Mouse (Mus musculus): Measurements from ENCODE around the gene Ms4a4d. TPM values are rescaled to one million over a fixed set of nuclear protein-coding genes. Genes with fewer than 3 reads are reported as not detected.
"Not testable (repeated sequence)": the region's sequence is repeated elsewhere in the genome, so short reads cannot be mapped to it uniquely, and the experiment has no call there.

The Ms4a4d gene
- total and polyA plus RNA-seq, 2 experiments from 2014 or later, result not detected

DNA sequence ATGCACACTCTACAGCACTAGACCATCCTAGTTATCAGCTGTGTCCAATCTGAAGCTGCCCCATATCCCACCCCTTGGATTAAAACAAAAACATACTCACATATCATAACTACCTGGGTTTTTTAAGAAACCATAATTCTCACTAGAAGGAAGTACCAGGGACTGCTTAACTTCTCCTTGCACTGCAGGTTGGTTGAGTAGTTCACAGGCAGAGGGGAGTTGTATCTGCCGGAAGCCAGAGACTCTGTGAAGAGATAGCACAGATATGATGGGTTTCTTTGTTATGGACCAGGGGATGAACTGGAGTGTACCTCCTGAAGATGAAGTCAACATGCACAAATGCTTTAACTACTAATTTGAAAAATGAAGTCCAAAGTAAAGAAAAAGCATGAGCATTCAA lies 35.8 kb upstream of the Ms4a4d start:
- Histone ChIP-seq H3K27ac (ENCODE audit: low read depth, low read length) (no peak overlapping the region), H3K9me3 (ENCODE audit: low read length) (no peaks in the 10 kb centered on the region), H3K36me3 (ENCODE audit: insufficient read depth, low read length) (no peaks in the 10 kb centered on the region), H3K4me3 (ENCODE audit: low read depth, low read length) (no peak overlapping the region), H3K4me2 (ENCODE audit: low read depth, low read length, poor library complexity, severe bottlenecking) (no peak overlapping the region), H3K4me1 (ENCODE audit: insufficient read depth, low read length) (no peaks in the 10 kb centered on the region), H3K9ac (replicated peaks; ENCODE audit: low read length, poor library complexity, severe bottlenecking) (no peak overlapping the region), H3K27me3 (ENCODE audit: insufficient read depth, low read length) (no peaks in the 10 kb centered on the region)
- 92% methylated on average over 1 of the region's 1 CpGs for WGBS
- DNase-seq (ENCODE audit: low spot score), result no peak
- no peak for TF ChIP-seq CTCF (IDR thresholded peaks at IDR 0.05)
- no peak for ATAC-seq (ENCODE audit: low FRiP score)

DNA sequence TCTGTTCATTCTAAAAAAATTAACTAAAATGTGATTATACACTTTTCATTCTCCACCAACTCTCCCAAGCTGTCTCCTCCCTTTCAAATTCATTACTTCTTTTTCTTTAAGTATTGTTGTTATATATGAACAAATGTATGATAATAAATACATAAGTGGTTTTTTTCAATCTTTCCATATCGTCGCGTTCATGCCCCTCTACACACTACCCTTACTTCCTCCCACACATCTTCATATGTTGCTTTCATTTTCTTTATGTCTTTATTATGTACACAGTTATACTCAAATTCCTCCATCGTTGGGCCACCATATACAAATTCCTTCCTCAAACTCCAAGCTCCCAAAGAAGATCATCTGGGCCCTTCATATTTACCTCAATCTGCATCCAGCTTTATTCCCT lies 35.3 kb upstream of the Ms4a4d start:
- ATAC-seq (ENCODE audit: low FRiP score) (no peak), DNase-seq (ENCODE audit: low spot score) (no peak)
- WGBS, result 87% methylated on average over 4 of the region's 4 CpGs
- no peak overlapping the region for H3K4me3 ChIP-seq (ENCODE audit: low read depth, low read length)
- no peak overlapping the region for H3K9ac ChIP-seq (replicated peaks; ENCODE audit: low read length, poor library complexity, severe bottlenecking)
- no peak overlapping the region for H3K27ac ChIP-seq (ENCODE audit: low read depth, low read length)
- no peak for TF ChIP-seq CTCF (IDR thresholded peaks at IDR 0.05)
- H3K27me3 ChIP-seq (ENCODE audit: insufficient read depth, low read length), result no peaks in the 10 kb centered on the region
- no peaks in the 10 kb centered on the region for H3K9me3 ChIP-seq (ENCODE audit: low read length)
- H3K4me1 ChIP-seq (ENCODE audit: insufficient read depth, low read length), result no peaks in the 10 kb centered on the region
- H3K36me3 ChIP-seq (ENCODE audit: insufficient read depth, low read length), result no peaks in the 10 kb centered on the region
- no peak overlapping the region for H3K4me2 ChIP-seq (ENCODE audit: low read depth, low read length, poor library complexity, severe bottlenecking)

DNA sequence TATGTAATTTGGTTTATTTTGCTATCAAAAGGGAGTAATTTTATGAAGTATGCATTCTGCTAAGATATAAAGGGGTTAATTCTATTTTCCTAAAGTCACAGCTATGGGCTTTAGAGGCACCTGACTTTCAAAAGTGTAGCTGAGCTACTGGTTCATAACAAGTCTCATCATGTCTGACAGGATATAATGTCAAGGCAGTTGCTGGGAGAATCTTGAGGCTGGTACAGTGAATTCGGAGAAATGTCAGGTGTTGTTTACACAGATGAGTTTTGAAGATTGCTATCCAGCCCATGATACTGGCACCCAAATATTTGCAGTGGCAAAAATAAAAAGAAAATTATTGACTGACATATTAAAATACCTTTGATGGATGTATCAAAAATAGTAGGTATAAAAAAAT lies 31.7 kb upstream of the Ms4a4d start:
- H3K36me3 ChIP-seq (ENCODE audit: insufficient read depth, low read length), result no peaks in the 10 kb centered on the region
- no peak overlapping the region for H3K4me2 ChIP-seq (ENCODE audit: low read depth, low read length, poor library complexity, severe bottlenecking)
- no peaks in the 10 kb centered on the region for H3K4me1 ChIP-seq (ENCODE audit: insufficient read depth, low read length)
- no peak for TF ChIP-seq CTCF (IDR thresholded peaks at IDR 0.05)
- WGBS, result 89% methylated on average over 1 of the region's 1 CpGs
- ATAC-seq (ENCODE audit: low FRiP score) (no peak), DNase-seq (ENCODE audit: low spot score) (no peak)
- no peak overlapping the region for H3K4me3 ChIP-seq (ENCODE audit: low read depth, low read length)
- no peak overlapping the region for H3K9ac ChIP-seq (replicated peaks; ENCODE audit: low read length, poor library complexity, severe bottlenecking)
- H3K9me3 ChIP-seq (ENCODE audit: low read length), result no peaks in the 10 kb centered on the region
- H3K27me3 ChIP-seq (ENCODE audit: insufficient read depth, low read length), result no peaks in the 10 kb centered on the region
- H3K27ac ChIP-seq (ENCODE audit: low read depth, low read length), result no peak overlapping the region

DNA sequence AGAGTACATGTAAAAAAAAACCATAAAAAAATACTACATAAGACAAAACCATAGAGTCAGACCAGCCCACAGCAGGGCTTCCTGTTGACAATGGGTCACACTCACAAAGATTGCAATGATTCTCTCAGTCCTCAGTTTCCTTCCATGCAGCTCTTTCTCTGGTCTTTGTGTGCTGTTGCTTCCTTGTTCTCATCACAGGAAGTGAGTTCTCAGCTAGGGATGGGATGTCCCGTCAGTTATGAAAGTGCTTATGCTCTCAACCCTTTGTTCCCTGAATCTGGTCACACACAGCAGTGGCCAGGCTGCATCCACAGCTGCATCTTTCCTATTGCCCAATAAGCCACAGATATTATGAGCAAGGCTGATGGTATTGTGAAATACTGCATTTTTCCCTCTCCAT lies 23.1 kb upstream of the Ms4a4d start:
- Histone ChIP-seq H3K4me2 (ENCODE audit: low read depth, low read length, poor library complexity, severe bottlenecking) (no peak overlapping the region), H3K27me3 (ENCODE audit: insufficient read depth, low read length) (no peaks in the 10 kb centered on the region), H3K4me1 (ENCODE audit: insufficient read depth, low read length) (no peaks in the 10 kb centered on the region), H3K9me3 (ENCODE audit: low read length) (no peaks in the 10 kb centered on the region), H3K36me3 (ENCODE audit: insufficient read depth, low read length) (no peaks in the 10 kb centered on the region), H3K9ac (replicated peaks; ENCODE audit: low read length, poor library complexity, severe bottlenecking) (no peak overlapping the region), H3K4me3 (ENCODE audit: low read depth, low read length) (no peak overlapping the region), H3K27ac (ENCODE audit: low read depth, low read length) (no peak overlapping the region)
- WGBS, result 50% methylated on average over 1 of the region's 1 CpGs
- no peak for DNase-seq (ENCODE audit: low spot score)
- no peak for TF ChIP-seq CTCF (IDR thresholded peaks at IDR 0.05)
- ATAC-seq (ENCODE audit: low FRiP score), result no peak

DNA sequence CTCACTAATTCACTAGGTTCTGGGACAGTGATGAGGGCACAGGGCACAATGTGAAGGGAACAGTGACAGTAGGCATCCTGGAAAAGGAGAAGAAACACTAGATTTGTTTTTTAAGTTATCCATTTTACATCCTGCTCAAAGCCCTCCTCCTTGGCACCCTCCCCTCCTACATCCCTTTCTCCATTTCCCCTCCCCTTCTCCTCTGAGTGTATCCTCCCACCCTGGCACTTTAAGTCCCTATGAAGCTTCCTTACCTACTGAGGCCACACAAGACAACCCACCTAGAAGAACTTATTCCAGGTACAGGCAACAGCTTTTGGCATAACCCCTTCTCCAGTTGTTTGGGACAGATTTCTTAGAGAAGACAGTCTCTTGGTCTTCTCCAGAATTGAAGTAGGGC lies 20.4 kb upstream of the Ms4a4d start, which contains the start of gene Ms4a6b:
Gene Ms4a6b, plus strand, starts transcription at position 267 of the 400 bp plus-strand sequence.
- no peaks in the 10 kb centered on the region for H3K27me3 ChIP-seq (ENCODE audit: insufficient read depth, low read length)
- H3K36me3 ChIP-seq (ENCODE audit: insufficient read depth, low read length), result no peaks in the 10 kb centered on the region
- H3K9me3 ChIP-seq (ENCODE audit: low read length), result no peaks in the 10 kb centered on the region
- ATAC-seq (ENCODE audit: low FRiP score) (no peak), DNase-seq (ENCODE audit: low spot score) (no peak)
- TF ChIP-seq CTCF (IDR thresholded peaks at IDR 0.05), result no peak
- no peaks in the 10 kb centered on the region for H3K4me1 ChIP-seq (ENCODE audit: insufficient read depth, low read length)
- H3K4me2 ChIP-seq (ENCODE audit: low read depth, low read length, poor library complexity, severe bottlenecking), result no peak within 1 kb of the TSS
- H3K27ac ChIP-seq (ENCODE audit: low read depth, low read length), result no peak within 1 kb of the TSS
- no peak within 1 kb of the TSS for H3K4me3 ChIP-seq (ENCODE audit: low read depth, low read length)
- H3K9ac ChIP-seq (replicated peaks; ENCODE audit: low read length, poor library complexity, severe bottlenecking), result no peak within 1 kb of the TSS

DNA sequence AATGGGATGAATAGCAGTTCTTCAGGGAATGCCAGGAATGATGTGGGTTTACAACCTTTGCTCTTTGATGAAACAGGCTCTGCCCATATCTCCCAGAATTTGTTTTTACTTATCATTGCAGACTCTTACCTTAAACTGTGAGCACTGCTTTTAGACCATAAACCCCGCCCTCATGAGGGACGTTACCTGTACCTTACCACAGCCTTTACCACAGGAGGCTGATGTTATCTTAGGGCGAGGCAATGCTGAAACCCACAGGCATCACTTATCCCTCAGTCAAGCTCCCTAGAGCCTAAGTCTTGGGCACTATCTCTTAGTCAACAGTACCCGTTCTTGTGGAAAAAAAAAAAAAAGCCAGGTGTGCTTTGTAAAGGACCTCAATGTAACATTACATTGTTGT lies 19.8 kb upstream of the Ms4a4d start:
- no peaks in the 10 kb centered on the region for H3K9me3 ChIP-seq (ENCODE audit: low read length)
- DNase-seq (ENCODE audit: low spot score) (no peak), ATAC-seq (ENCODE audit: low FRiP score) (no peak)
- no peaks in the 10 kb centered on the region for H3K36me3 ChIP-seq (ENCODE audit: insufficient read depth, low read length)
- no peaks in the 10 kb centered on the region for H3K4me1 ChIP-seq (ENCODE audit: insufficient read depth, low read length)
- no peak overlapping the region for H3K4me3 ChIP-seq (ENCODE audit: low read depth, low read length)
- H3K4me2 ChIP-seq (ENCODE audit: low read depth, low read length, poor library complexity, severe bottlenecking), result no peak overlapping the region
- H3K27me3 ChIP-seq (ENCODE audit: insufficient read depth, low read length), result no peaks in the 10 kb centered on the region
- H3K27ac ChIP-seq (ENCODE audit: low read depth, low read length), result no peak overlapping the region
- no peak for TF ChIP-seq CTCF (IDR thresholded peaks at IDR 0.05)
- no peak overlapping the region for H3K9ac ChIP-seq (replicated peaks; ENCODE audit: low read length, poor library complexity, severe bottlenecking)
- WGBS, result 76% methylated on average over 4 of the region's 4 CpGs

DNA sequence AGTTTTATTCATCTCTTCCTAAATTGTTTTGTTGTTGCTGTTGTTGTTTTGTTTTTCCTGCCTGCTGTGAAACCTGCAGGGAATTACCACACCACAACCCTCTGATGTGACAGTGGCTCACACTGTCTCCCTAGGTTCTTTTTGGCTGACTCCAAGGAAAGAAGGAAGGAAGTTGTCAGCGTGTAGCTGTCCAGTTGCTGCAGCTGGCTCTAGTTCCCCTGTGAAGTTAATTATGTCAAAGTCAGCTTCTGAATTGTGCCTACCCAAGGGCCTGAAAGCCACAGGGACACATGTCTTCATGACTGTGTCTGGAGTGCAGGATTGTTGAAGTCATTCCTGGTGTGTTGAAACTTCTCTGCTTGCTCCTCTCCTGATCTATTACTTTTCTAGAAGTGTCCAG lies 19.2 kb upstream of the Ms4a4d start:
- not testable (repeated sequence) for ATAC-seq (ENCODE audit: low FRiP score); H3K4me3 ChIP-seq (ENCODE audit: low read depth, low read length); H3K36me3 ChIP-seq (ENCODE audit: insufficient read depth, low read length); H3K27ac ChIP-seq (ENCODE audit: low read depth, low read length); H3K9me3 ChIP-seq (ENCODE audit: low read length); H3K9ac ChIP-seq (replicated peaks; ENCODE audit: low read length, poor library complexity, severe bottlenecking); H3K27me3 ChIP-seq (ENCODE audit: insufficient read depth, low read length); H3K4me2 ChIP-seq (ENCODE audit: low read depth, low read length, poor library complexity, severe bottlenecking); H3K4me1 ChIP-seq (ENCODE audit: insufficient read depth, low read length); DNase-seq (ENCODE audit: low spot score)
- WGBS, result 58% methylated on average over 1 of the region's 1 CpGs

DNA sequence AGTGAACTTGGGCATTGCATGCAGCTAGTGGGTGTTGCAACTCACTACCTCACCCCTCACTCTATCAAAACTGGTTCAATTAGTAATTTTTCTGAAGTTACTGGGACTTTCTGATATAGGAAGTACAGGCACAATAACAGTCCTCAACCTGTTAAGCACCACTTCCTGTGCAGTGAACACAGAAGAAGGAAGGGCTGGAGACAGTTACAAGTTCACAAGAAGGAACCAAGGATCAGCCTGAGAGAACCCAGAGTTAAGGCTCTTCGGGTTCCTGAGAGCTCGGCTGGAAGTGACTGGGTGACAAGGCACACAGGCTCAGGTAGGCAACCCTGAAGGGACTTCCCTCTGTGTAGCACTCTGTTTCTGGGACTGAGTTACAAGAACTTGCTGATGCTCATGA lies 18.2 kb upstream of the Ms4a4d start:
- not testable (repeated sequence) for H3K4me3 ChIP-seq (ENCODE audit: low read depth, low read length); H3K27me3 ChIP-seq (ENCODE audit: insufficient read depth, low read length); DNase-seq (ENCODE audit: low spot score); ATAC-seq (ENCODE audit: low FRiP score); H3K27ac ChIP-seq (ENCODE audit: low read depth, low read length); H3K36me3 ChIP-seq (ENCODE audit: insufficient read depth, low read length); H3K9ac ChIP-seq (replicated peaks; ENCODE audit: low read length, poor library complexity, severe bottlenecking); H3K9me3 ChIP-seq (ENCODE audit: low read length); H3K4me1 ChIP-seq (ENCODE audit: insufficient read depth, low read length); H3K4me2 ChIP-seq (ENCODE audit: low read depth, low read length, poor library complexity, severe bottlenecking)
- WGBS, result 84% methylated on average over 2 of the region's 2 CpGs

Data from midbrain, postnatal 0 days (tissue).